Mouse (Mus musculus) right cerebral cortex, adult 2 months (tissue): ENCODE results near the gene Magi1.

Experiments used
- DNase-seq, 2 experiments: peaks; one replicate each; pipeline ENCODE4 v3.0.0; 2021 to 2022; ENCODE audit warnings: low spot score in 2 of 2

Gene Magi1

DNA sequence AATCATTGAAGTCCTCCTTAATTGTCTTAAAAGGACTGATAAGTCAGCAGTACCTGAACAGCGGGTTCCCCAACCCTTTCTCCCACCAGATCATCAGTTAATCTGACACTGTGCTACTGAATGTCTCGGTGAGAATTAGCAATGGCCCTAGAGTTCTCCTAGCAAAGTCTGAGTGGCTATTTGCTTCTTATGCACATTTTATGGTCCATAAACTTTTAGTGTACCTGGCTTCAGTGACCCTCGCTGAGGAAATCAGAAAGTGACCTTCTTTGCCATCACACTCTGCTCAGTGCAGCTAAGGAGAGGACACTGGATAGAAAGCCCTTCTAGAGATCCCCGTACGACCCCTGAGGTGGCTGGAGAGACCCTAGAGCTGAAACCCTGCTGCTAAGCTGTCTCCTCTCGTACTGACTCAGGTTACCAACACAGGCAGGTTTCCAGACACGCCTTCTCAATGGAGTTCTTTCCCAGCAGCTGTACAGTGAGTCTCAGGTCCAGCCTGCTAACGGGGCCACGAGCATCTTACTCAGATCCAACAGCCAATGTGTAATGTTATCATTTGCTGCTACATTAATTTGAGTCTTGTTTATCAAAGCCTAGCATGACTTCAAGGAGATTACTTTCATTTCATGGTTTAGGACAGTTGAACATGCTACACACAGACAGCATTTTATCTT is 461.4 kb downstream of the Magi1 start:
- no peak for DNase-seq

DNA sequence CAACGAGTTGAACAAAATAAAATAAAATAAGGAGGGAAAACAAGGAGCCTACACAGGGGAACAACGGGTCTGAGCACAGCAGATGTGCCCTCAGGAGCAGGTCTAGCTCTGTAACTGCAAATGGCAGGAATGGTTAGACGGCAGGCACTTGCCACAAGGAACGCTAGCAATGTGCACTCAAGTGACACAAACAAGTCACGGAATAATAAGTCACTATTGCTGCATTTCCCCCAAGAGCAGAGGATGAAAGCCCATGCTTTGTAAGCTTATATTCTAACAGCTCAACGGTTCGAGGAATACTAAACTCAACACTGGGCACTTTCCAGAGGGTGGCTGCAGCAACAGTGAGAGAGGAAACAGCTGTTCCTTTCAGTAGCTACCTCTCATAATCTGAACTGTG is 462.2 kb downstream of the Magi1 start:
- DNase-seq: no peak

DNA sequence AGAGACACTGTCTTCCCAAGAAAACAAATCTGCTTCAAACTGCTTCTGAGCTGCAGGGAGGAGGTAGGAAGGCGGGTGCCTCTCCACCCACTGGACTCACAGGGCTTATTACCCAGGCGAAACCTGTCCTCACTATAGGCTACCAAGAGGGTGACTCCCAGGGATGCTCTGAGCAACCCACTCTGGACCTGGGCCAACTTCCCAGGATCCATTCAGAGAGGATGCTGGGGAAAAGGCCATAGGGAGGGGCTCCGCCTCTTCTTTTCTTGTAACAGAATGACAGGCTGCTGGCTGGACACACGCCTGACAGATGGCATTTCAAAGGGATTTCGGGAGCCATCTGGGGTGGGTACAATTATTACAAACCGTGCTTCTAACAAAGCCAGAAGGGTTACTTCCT is 463.8 kb downstream of the Magi1 start:
- DNase-seq: peak; percentile 73 to 82

DNA sequence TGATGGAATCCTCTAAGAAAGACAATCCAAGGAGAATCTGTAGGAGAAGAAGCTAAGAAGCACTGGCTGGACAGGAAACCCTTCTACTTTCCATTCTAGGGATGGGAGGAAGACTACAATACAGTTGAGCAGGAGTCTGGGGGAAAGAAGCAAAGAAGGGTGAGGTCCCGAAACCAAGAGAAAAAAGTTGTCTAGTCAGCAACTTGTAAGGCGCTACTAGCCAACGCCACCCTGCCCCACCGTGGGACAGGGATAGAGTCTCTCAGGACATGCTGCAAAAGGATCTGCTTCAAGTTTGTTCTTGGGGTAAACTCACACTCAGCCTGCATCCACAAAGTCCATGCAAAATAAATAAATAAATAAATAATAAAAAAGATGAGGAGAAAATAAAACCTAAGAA is 464.4 kb downstream of the Magi1 start:
- DNase-seq: no peak

DNA sequence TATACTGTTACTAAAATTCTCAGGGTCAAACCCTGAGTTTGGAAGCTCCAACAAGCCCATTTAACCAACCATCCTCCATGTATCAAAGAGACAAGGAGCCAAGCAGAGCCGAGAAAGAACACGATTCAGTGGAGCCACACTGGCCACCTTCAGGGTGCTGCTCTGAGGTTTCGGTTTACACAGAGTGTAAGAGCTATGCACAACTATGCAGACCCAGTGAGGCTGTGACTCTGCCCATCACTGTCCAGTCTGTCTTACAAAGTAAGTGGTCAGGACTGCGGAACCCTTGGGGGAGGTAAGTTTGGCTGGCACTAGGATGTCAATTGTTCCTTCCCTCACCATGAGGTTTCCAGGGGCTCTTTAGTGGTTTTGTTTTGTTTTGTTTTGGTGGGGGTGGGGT is 465.2 kb downstream of the Magi1 start:
- no peak for DNase-seq

DNA sequence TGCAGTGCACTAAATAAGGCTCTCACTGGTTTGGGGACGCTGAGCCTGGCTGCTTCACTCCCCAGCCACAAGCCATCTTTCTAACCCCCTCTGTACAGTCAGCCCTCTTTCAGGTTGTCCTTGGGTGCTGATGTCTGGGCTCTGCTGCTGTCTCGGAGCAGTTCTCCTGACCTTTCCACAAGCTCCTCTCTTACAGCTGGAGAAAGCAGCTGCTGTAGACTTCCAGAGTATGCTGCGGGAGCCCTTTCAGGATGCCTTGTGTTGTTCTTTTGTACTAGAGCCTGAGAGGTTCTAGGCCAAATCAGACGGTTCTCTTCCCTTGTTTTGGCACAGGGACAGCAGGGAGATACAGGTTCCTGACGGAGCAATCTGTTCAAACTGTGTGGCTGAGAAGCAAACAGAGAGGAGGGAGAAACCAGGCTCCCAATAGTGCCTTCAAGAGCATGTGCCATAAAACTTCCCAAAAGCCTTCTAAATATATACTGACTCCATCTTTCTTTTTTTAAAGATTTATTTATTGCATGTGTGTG is 478.2 kb downstream of the Magi1 start:
- no peak for DNase-seq

DNA sequence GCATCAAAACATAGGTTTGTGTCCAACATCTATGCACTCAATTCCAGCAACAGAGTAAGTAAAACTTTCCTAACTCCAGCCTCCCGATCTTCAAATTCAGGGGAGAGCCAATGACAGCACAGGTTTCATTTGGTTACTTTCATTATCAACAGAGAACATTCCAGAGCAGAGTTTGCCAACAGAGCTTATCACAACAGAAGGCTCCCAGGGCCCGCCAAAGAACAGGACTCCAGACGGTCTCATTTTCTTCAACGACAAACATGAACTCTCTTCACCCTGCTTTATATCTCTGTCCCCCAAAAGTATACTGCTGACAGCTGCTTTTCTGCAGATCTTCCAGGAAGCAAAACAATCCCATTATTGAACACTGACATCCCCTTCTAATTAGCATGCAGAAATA is 481.3 kb downstream of the Magi1 start:
- no peak for DNase-seq

DNA sequence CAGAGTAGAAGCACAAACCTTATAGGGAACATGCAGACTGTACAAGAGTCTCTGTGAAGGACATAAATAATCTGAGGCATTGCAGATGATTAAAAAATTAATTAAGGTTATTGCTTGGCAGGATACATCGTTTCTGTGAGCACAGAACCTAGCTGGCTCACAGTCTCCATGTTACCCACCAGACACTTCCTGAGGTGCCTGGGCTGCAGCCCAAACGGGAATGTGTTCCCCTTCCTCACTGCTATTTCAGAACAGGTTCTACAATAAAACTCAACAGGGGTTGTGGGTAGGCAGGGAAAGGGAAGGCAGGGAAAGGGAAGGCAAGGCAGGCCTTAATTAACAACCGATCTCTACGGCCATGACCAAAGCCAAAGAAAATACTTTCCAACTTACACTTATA is 483.3 kb downstream of the Magi1 start:
- DNase-seq: no peak

DNA sequence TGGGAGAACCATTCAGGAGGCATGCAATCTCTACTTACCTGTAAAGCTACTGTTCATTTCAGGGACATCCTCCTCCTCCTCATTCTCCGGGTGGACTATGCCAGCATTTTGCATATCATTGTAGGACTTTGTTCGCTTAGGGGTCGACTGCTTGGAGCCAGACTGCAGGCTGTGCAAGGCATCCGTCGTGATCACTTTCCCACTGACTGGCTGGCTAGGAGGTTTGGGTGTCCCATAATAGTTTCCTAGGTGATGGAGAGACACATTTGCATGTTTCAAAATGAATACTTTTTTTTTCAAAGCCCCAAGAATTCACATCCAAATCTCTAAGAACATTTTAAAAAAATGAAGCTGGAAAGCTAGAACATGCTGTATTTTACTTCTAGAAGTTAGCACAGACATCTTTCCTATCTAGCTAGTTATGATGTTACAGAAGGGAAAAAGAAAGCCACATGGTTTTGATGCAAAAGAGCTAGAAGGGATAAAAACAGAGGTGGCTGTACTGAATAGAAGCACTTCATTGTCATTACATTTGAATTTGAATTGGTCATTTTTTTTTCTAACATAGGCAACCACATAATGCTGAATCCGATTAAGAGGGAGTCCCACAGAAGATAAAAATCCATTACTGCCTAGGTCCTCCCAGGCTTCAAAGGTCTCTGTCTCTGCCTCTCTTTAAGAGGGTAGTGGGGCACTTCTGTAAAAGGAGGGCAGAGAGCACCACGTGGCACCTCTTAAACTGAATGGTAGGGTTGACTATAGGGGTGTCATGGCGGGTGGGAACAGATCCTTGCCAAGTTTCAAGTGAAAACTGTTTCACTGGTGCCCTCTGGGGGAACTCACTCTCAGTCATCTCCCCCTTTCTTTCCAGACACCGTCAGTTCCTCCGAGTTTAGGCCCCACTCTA is 491.2 kb downstream of the Magi1 start:
- no peak for DNase-seq

DNA sequence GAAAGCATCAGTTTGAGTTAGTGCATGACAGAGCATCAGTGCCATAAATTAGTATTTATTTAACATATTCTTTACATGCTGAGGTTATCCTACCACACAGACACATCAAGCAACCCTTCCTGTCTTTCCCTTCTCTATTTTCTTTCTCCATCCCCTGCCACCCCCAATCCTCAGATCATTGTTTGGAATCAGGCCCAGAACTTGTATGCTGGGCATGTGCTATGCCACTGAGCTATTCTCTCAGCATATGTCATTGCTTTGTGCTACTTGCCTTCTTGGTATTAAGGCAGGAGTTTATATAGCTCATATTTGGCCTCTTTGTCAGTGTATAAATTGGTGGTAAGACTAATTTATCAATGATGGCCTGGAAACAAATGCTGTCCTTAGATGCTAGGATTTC is 494.0 kb downstream of the Magi1 start:
- DNase-seq: peak in 1 of 2 experiments; percentile 44

DNA sequence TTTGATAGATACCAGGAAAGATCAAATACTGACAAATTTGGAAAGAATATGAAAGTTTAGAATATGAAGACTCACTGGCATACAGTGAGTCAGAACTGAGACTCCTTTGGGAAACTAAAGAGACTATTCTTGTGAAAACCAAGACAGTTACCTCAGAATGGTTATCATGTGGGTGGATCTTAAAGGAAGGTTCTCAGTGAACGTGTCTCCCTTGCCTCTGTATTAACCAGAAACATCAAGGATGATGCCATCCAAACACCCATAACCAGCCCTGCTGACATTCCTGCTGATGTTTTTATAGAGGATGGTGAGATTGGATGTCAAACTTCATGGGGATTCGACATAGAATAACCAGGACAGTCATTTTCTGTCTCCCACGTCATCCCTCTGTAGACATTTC is 496.7 kb downstream of the Magi1 start:
- no peak for DNase-seq

DNA sequence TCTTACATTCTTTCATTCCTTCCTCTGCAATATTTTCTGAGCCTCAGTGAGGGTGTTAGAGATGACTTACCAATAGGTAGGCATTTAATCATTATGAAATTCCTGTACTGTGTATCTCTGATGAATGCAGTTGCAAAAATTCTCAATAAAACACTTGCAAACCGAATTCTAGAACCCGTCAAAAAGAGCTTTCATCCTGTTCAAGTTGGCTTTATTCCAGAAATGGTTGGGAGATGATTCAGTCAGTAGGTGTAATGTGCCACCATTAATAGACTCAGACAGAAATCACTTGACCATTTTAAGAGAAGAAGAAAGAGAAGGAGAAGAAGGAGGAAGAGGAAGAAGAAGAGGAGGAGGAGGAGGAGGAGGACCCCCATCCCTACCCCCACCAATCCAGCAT is 497.5 kb downstream of the Magi1 start:
- no peak for DNase-seq

DNA sequence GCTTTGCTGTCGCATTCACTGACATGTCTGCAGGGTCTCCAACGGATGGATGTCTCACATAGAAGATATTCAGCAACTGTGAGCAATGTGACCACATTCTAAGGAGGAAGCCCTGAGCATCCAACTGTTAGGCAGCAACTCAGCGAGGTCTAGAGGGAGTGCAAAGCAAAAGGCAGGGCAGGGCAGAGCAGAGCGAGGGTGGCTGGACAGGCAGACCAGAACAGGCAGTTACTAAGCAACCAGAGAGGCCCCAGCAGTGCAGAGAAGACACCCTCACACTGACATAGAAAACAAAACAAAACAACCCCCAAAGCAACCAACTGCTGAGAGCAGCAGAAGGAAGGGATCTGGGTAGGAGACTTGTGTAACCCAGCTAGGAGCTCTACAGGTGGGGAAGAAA is 512.6 kb downstream of the Magi1 start:
- DNase-seq: no peak

DNA sequence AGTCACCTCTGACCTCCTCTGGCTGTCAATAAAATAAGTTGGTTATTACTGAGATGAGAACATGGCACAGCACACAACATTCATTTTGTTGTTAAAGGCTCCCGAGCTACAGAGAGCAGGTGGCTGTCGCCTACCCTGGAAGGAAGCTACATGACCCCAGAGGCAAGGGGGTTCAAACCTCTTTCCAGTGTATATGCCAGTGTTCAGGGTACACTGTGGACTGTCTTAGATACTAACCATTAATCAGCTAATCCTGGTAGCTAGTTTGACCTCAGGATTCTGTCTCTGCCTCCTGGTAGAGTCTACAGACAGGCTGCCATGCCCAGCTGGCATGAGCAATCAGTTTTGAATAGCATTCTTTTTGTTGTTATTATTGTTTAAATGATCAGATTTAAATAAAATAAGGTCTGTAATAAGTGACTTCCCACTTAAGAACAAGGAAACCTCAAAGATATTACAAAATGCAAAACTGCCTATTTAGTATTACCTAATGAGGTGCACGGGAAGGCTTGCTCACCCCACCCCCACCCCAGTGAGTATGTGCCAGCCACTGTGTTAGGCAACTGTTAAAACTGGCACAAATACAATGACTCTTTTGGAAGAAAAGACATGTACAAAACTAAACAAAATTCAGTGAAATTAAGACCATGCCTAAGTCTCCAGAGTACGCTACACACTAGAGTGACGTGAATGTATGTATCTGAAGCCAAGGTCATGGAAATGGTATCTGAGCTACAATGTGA is 513.3 kb downstream of the Magi1 start:
- no peak for DNase-seq

DNA sequence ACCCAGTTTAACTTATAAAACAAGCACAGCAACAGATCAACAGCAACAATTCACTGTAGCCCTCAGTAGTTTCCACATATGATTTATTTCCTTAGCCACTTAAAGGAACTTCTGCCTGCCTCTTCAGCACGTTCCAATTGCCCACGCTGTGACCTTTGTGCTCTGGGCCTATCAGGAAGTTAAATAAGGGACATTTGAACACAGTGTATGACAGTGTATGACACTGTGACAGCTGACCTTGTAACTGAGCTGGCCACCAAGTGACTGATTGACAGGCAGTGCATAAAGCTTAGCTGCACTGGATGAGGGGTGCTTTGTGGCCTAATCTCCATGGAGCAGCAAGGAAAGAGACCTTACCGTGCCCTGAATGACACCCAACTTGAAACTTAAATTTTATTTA is 525.6 kb downstream of the Magi1 start:
- no peak for DNase-seq

DNA sequence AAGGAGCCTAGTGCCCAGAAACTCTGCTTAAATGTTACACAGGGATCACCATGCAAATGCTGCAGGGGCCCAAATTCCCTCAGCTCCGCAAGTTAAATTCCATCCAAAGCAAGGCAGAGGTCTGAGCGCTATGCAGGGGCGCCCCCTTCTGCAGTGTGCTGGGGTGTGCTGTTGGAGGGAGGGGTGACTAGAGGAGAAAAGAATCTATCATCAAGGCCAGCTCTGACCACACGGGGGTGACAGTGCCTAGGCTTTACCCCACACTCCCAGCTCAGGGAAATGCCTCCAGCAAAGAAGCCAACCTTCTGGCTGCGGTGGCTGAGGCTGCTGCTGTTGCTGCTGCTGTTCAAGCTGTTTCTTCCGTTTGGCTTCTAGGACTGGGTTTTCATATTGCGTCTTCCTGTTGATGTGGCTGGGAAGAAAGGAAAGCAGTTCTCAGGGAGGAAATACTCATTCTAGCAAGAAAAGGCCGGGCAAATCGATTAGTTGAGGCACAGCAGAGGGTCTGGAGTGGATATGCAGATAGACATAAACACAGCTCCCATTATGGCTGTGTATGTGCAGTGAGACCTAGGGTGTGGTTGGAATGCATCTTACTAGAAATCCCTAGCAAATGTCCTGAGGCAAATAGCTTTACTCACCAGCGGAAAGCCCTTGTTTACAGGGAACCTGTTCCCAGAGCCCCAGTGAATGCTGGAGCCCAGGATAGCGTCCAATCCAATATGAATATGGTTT is 526.2 kb downstream of the Magi1 start:
- DNase-seq: peak; percentile 85 to 92

DNA sequence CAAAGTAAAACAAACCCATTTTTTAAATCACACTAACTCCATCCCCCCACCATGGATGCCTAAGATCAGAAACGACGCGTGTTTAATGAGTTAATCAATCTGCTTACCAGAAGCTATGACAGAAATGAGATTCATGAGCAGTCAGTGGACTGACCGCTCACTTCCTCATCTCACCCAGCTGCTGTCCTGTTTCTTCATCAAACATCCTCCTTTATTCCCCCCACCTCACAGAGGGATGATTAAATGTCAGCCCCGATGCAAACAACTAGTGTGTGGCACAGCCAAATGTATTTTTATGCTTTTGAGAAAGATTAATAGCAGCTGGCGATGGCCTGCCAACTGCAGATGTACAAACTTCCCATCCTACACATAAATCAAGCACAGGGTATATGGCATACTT is 540.6 kb downstream of the Magi1 start:
- no peak for DNase-seq

DNA sequence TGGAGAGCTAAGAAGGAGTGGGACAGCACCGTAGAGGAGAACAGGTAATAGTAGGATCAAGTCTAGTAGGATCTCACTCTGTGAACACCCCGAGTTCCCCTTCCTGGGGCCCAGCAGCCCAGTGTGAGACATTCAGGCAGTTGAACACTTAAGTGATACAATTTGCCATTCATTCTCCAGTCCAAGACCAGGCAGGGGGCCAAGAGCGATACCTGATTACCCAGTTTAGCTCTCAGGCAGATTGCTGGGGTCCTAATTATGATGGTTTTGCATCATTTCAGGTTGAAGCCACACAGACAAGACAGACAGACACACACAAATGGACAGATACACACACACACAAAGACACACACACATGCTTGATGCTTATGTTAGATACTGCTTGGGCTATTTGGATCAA is 543.9 kb downstream of the Magi1 start:
- no peak for DNase-seq

DNA sequence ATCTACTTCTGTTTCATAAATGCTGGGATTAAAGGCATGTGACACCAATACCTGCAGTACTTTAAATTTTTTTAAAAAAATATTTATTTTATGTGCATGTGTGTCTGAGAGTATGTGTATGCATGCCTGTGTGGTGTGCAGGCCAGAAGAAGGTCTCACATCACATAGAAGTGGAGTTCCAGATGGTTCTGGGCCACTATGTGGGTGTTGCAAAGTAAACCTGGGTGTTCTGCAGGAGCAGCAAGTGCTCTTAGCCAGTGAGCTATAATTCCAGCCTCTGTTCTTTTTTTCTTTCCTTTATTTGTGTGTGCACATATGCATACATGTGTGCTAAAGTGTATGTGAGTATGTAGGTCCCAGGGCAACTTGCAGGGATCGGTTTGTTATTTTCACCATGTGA is 546.6 kb downstream of the Magi1 start:
- DNase-seq: no peak

DNA sequence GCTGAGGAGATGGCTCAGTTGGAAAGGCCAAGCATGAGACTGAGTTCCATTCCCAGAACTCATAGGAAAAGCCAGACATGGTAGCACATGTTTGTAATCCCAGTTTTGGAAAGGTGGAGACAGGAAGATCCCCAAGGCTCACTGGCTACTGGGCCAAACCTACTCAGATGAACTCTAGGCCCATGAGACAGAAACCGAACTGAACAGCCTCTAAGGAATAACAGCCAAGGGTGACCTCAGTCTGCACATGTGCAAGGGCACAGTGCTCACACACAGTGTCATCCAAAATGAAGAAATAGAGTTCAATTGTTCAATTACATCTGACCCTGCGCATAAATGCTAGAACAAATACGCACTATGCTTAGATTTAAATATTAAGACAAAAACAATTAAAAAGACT is 547.6 kb downstream of the Magi1 start:
- DNase-seq: no peak

DNA sequence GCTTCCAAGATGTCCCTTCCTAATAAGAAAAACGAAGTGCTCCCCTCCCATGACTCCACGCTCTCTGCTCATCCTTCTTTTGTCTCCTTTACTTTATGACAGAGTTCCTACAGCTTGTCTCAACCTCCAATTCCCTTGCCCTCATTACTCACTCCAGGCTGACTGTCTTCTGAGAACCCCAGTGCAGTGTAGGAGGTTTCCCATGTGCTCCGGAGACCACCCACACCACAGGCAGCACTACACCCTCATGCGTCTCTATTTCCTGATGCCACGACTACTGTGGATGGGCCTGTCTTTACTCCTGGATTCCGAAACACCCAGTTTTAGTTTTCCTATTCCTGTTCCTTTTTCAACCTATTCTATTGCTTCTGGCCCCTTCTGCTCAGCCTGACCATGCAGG is 549.9 kb downstream of the Magi1 start:
- peak; percentile 63 to 65 for DNase-seq

DNA sequence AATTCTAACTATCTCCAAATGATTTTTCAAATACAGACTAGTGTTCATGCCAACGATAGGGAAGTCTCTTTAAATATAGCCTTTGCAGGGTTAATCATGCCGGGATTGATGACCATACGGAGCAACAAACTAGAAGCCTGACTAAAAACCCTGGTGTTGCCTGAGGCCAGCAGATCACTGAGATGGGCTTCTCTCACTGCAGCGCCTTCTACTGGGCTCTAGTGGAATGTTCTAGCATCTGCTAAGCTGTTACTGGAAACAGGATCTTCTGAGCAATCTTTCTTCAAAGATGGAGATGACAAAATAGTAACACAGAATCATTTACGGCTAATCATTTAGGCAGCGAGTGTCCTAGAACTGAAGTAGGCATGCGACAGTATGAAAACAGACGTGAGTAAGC is 554.0 kb downstream of the Magi1 start:
- DNase-seq: no peak
